Mouse (Mus musculus) neutrophil, adult 5-6 weeks (primary cell): ENCODE data around the gene Arl15. TPM values are rescaled to one million over a fixed set of nuclear protein-coding genes. Genes with fewer than 3 reads are reported as not detected.

Experiments used
- ATAC-seq: fragments of 151-379, 151-347 bp; 2 replicates; pipeline ENCODE4 v1.8.0; 2017; ENCODE audit warnings: mild to moderate bottlenecking, moderate TSS enrichment; ENCODE audit not compliant: insufficient number of reproducible peaks, poor library complexity, low FRiP score, severe bottlenecking; ENCODE audit errors: extremely low read depth
- total RNA-seq: library from RNA; stranded (forward); fragments of 200-1000 nt; gene quantifications from 2 replicates; pipeline ENCODE4 v1.2.3, GENCODE M21; 2017

Gene Arl15
- total RNA-seq, 1 experiment from 2014 or later: 7.1 TPM

- no peak for ATAC-seq
Observed at GRCm38 (mm10) chr13:114150856-114151697, 356.8 kb downstream of the Arl15 start.

- no peak for ATAC-seq
Observed at GRCm38 (mm10) chr13:114151698-114152069, 357.4 kb downstream of the Arl15 start.

GRCm38 (mm10) chr13:114156689-114157088, 362.4 kb downstream of the Arl15 start:
- ATAC-seq: no peak

- no peak for ATAC-seq
Observed at GRCm38 (mm10) chr13:114158111-114158730, 363.9 kb downstream of the Arl15 start.

GRCm38 (mm10) chr13:114159634-114160391, 365.5 kb downstream of the Arl15 start:
- no peak for ATAC-seq

GRCm38 (mm10) chr13:114162753-114163152, 368.4 kb downstream of the Arl15 start:
- no peak for ATAC-seq

- no peak for ATAC-seq
Observed at GRCm38 (mm10) chr13:114165616-114166015, 371.3 kb downstream of the Arl15 start.

- ATAC-seq: no peak
Observed at GRCm38 (mm10) chr13:114166439-114167183, 372.3 kb downstream of the Arl15 start.

- ATAC-seq: no peak
Observed at GRCm38 (mm10) chr13:114170061-114170460, 375.8 kb downstream of the Arl15 start.

- no peak for ATAC-seq
Observed at GRCm38 (mm10) chr13:114171465-114171864, 377.2 kb downstream of the Arl15 start.

- ATAC-seq: no peak
Observed at GRCm38 (mm10) chr13:114188107-114188506, 393.8 kb downstream of the Arl15 start.

GRCm38 (mm10) chr13:114188801-114189200, 394.5 kb downstream of the Arl15 start:
- ATAC-seq: no peak

GRCm38 (mm10) chr13:114189441-114189840, 395.1 kb downstream of the Arl15 start:
- no peak for ATAC-seq

- no peak for ATAC-seq
Observed at GRCm38 (mm10) chr13:114190898-114191297, 396.6 kb downstream of the Arl15 start.

- ATAC-seq: no peak
Observed at GRCm38 (mm10) chr13:114198252-114198799, 404.0 kb downstream of the Arl15 start.

GRCm38 (mm10) chr13:114199746-114200145, 405.4 kb downstream of the Arl15 start:
- ATAC-seq: no peak

GRCm38 (mm10) chr13:114200545-114200944, 406.2 kb downstream of the Arl15 start:
- no peak for ATAC-seq

GRCm38 (mm10) chr13:114202806-114203570, 408.7 kb downstream of the Arl15 start:
- no peak for ATAC-seq
